Mouse (Mus musculus) MN1 (cell line): ENCODE results near the gene Rhox4a2.
"Not testable (repeated sequence)": the region's sequence is repeated elsewhere in the genome, so short reads cannot be mapped to it uniquely, and the experiment has no call there.

Source experiments
- DNase-seq: peaks from one replicate; pipeline ENCODE4 v3.0.0-alpha.2; 2016; ENCODE audit warnings: low spot score

The Rhox4a2 gene

DNA sequence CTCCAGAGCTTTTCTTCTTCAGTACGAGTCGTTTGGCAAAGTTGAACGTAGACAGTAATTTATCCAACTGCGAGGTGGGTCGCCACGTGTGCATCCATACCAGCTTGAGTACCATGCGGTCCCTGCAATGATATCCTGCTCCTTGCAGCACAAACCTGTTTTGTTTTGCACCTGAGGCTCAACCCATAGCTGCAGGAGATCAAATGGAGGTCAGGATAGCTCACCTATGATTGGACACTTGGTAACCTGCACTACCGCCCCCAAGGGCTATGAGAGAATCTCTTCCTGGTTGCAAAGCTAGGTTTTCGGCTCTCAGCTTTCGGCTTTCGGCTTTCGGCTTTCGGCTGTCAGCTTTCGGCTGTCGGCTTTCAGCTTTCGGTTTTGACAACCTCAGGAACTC is at the start of gene Rhox4a2:
TSS of gene Rhox4a2 (plus strand) at position 301 of the 400 bp plus-strand sequence.
- DNase-seq = not testable (repeated sequence)

DNA sequence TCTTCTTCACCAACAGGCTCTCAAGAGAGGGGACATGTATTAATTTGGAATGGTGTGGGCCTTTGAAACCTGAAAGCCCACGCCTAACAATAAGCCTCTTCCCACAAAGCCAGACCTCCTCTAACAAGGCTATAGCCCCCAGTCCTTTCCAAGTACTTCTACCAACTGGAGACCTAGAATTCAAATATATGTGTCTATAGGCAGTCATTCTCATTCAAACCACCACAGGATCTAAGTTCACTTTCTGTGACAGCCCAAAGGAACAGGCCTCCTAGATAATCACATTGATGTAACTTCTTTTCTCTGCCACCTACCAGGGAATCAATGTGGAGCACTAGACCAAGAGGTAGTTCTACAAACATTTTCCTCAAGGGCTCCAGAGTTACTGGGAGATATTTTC is 10.9 kb upstream of the Rhox4a2 start, which contains the start of gene Rhox3a2:
TSS of gene Rhox3a2 (plus strand) at position 301 of the 400 bp plus-strand sequence.
- DNase-seq = not testable (repeated sequence)

DNA sequence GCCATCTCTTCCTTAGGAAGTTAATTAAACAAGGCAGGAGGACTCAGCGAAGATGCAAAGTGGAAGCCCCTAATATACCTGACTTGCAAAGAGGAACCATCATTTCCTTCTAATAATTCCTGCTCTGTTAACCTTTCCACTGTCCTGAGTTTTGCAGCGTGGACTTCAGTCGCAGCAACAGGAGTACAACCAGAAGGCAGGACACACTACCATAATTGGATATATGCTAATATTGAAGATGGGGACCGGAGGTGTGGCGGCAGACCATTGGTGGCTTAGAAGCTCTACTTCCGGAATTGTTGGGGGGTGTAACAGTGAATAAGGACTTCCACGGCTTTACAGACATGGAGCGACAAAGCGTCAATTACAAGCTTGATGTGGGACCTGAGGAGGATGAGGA is 21.1 kb downstream of the Rhox4a2 start, which contains the start of gene Rhox2b:
TSS of gene Rhox2b (plus strand) at position 301 of the 400 bp plus-strand sequence.
- DNase-seq = not testable (repeated sequence)

DNA sequence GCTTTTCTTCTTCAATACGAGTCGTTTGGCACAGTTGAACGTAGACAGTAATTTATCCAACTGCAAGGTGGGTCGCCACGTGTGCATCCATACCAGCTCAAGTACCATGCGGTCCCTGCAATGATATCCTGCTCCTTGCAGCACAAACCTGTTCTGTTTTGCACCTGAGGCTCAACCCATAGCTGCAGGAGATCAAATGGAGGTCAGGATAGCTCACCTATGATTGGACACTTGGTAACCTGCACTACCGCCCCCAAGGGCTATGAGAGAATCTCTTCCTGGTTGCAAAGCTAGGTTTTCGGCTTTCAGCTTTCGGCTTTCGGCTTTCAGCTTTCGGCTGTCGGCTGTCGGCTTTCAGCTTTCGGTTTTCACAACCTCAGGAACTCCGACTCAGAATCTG is 41.5 kb downstream of the Rhox4a2 start, which contains the start of gene Rhox4b:
TSS of gene Rhox4b (plus strand) at position 301 of the 400 bp plus-strand sequence.
- not testable (repeated sequence) for DNase-seq
